Mouse (Mus musculus): ENCODE results near the gene Cpm. TPM values are rescaled to one million over a fixed set of nuclear protein-coding genes. Genes with fewer than 3 reads are reported as not detected.

Gene Cpm
- polyA plus RNA-seq, 1 experiment from 2014 or later, result 50.7 TPM

DNA sequence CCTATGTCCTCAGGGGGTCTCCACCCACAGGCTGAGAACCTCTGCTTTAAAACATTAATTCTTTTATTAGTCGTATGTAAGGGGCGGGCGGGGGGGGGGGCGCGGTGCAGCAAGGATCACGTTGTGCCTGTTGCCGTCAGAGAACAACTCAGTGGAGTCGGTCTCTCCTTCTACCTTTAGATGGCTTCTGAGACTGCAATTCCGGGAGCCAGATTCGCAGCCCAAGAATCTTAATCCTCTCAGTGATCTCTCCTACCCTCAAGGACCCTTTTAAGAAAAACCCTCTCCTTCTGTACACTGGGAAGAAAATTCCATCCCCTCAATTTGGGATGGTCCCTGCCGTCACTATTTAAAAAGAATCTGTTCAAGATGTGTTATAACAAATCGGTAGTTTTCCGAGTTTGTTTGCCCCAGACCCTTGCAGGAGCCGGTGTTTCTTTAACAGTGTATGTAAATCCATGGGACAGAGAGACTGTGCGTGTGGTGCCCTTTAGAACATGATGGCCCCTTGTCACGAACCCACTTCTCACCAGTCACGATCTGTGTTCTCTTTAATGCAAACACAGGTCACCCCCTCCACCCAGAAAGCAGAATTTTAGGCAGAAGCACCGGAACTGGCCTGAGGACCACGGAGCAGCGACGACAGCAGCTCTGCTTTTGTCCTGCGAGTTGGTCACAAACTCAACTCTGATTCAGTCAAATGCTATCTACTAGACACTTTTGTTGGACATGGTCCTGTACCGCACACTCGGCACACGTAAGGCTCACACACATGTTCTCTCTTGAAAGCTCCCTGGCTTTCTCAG, 734 bp upstream of the Cpm start:
- 5% methylated on average over 25 of the region's 25 CpGs for WGBS
- H3K27ac ChIP-seq, result no peak overlapping the region
- ATAC-seq, result no peak; the same call in 1 of the 2 replicates

GRCm38 (mm10) chr10:117630176-117630575, 876 bp downstream of the Cpm start:
- Histone ChIP-seq H3K4me3 (replicated peaks) (peak overlapping the region; percentile 71), H3K27me3 (replicated peaks) (peaks cover 5% of the 10 kb centered on the region; the same call in 1 of the 2 replicates), H3K9ac (no peak overlapping the region), H3K36me3 (no peaks in the 10 kb centered on the region), H3K9me3 (no peaks in the 10 kb centered on the region), H3K4me1 (replicated peaks) (peaks cover 11% of the 10 kb centered on the region), H3K4me2 (replicated peaks) (peak overlapping the region; percentile 98), H3K27ac (no peak overlapping the region)
- WGBS, result 18% methylated on average over 8 of the region's 8 CpGs
- no peak for ATAC-seq

More for the DNA sequence above, 734 bp upstream of the Cpm start:
- Histone ChIP-seq H3K27me3 (replicated peaks) (peaks cover 5% of the 10 kb centered on the region; the same call in 1 of the 2 replicates), H3K9me3 (no peaks in the 10 kb centered on the region), H3K4me3 (replicated peaks) (peak overlapping the region; percentile 71), H3K4me1 (replicated peaks) (peaks cover 11% of the 10 kb centered on the region), H3K36me3 (no peaks in the 10 kb centered on the region), H3K4me2 (replicated peaks) (peak overlapping the region; percentile 98), H3K9ac (peak overlapping the region; percentile 56)

GRCm38 (mm10) chr10:117630810-117631209, 1.5 kb downstream of the Cpm start:
- peaks cover 11% of the 10 kb centered on the region for H3K4me1 ChIP-seq (replicated peaks)
- no peak overlapping the region for H3K9ac ChIP-seq
- peaks cover 5% of the 10 kb centered on the region; the same call in 1 of the 2 replicates for H3K27me3 ChIP-seq (replicated peaks)
- 61% methylated on average over 2 of the region's 2 CpGs for WGBS
- H3K4me2 ChIP-seq (replicated peaks), result peak overlapping the region; percentile 98
- H3K9me3 ChIP-seq, result no peaks in the 10 kb centered on the region
- no peaks in the 10 kb centered on the region for H3K36me3 ChIP-seq
- H3K27ac ChIP-seq, result no peak overlapping the region
- H3K4me3 ChIP-seq (replicated peaks), result peak overlapping the region; percentile 71; the same call in 1 of the 2 replicates
- ATAC-seq, result no peak

GRCm38 (mm10) chr10:117631562-117632259, 2.4 kb downstream of the Cpm start:
- H3K4me3 ChIP-seq (replicated peaks), result no peak overlapping the region
- peaks cover 11% of the 10 kb centered on the region for H3K4me1 ChIP-seq (replicated peaks)
- H3K9me3 ChIP-seq, result no peaks in the 10 kb centered on the region
- peak overlapping the region; percentile 5; the same call in 1 of the 2 replicates for H3K4me2 ChIP-seq (replicated peaks)
- 73% methylated on average over 16 of the region's 16 CpGs for WGBS
- no peak overlapping the region for H3K9ac ChIP-seq
- peaks cover 5% of the 10 kb centered on the region; the same call in 1 of the 2 replicates for H3K27me3 ChIP-seq (replicated peaks)
- no peak overlapping the region for H3K27ac ChIP-seq
- no peaks in the 10 kb centered on the region for H3K36me3 ChIP-seq
- no peak for ATAC-seq

- Histone ChIP-seq H3K36me3 (no peaks in the 10 kb centered on the region), H3K9me3 (no peaks in the 10 kb centered on the region), H3K27me3 (replicated peaks) (peaks cover 5% of the 10 kb centered on the region; the same call in 1 of the 2 replicates), H3K4me2 (replicated peaks) (no peak overlapping the region), H3K9ac (no peak overlapping the region), H3K4me3 (replicated peaks) (no peak overlapping the region), H3K27ac (no peak overlapping the region), H3K4me1 (replicated peaks) (peaks cover 11% of the 10 kb centered on the region)
- WGBS, result 85% methylated on average over 4 of the region's 4 CpGs
- ATAC-seq, result no peak
Measured at GRCm38 (mm10) chr10:117632394-117632793, 3.1 kb downstream of the Cpm start.

- no peak overlapping the region for H3K4me3 ChIP-seq (replicated peaks)
- ATAC-seq, result no peak
Measured at GRCm38 (mm10) chr10:117633564-117634208, 4.4 kb downstream of the Cpm start.

DNA sequence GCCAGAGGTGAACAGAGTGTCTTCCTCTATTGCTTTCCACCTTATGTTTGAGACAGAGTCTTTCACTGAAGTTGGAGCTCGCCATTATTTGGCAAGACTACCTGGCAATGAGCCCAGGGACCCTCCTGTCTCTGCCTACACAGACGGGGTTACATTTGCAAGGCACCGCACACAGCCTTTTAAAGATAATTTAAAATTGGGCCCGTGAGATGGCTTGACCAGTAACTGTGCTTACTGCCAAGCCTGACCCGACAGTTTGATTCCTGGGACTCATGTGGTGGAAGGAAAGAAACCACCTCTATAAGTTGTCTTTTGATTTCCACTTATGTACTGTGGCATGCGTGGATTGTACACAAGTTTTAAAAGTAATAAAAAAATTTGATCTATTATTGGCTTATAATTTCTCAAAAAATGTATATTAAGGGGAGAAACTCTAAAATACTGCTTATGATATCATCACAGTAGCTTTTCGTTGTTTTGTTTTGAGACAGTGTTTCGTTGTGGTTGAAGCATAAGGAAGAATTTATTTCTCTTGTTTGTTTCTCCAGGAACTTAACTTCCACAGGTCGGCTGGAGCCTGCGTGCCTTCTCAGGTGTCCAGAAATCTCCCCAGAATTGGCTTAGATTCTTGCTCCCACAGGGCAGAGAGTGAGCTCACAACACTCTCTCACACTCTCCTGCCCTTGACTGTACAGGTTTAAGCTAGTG, 5.2 kb downstream of the Cpm start:
- no peak overlapping the region for H3K4me3 ChIP-seq (replicated peaks)
- WGBS, result 89% methylated on average over 10 of the region's 10 CpGs
- H3K4me2 ChIP-seq (replicated peaks), result no peak overlapping the region
- no peak overlapping the region for H3K27ac ChIP-seq
- no peak overlapping the region for H3K9ac ChIP-seq
- no peaks in the 10 kb centered on the region for H3K9me3 ChIP-seq
- H3K36me3 ChIP-seq, result no peaks in the 10 kb centered on the region
- no peak for ATAC-seq
- no peaks in the 10 kb centered on the region for H3K4me1 ChIP-seq (replicated peaks)
- H3K27me3 ChIP-seq (replicated peaks), result no peaks in the 10 kb centered on the region

More at GRCm38 (mm10) chr10:117633564-117634208, 4.4 kb downstream of the Cpm start:
- no peaks in the 10 kb centered on the region for H3K9me3 ChIP-seq
- no peaks in the 10 kb centered on the region for H3K27me3 ChIP-seq (replicated peaks)
- H3K36me3 ChIP-seq, result no peaks in the 10 kb centered on the region
- no peak overlapping the region for H3K4me2 ChIP-seq (replicated peaks)
- H3K27ac ChIP-seq, result no peak overlapping the region
- H3K4me1 ChIP-seq (replicated peaks), result peaks cover 5% of the 10 kb centered on the region
- no peak overlapping the region for H3K9ac ChIP-seq
- WGBS, result 85% methylated on average over 5 of the region's 5 CpGs

- no peaks in the 10 kb centered on the region for H3K4me1 ChIP-seq (replicated peaks)
Measured at GRCm38 (mm10) chr10:117635078-117635771, 5.9 kb downstream of the Cpm start.

DNA sequence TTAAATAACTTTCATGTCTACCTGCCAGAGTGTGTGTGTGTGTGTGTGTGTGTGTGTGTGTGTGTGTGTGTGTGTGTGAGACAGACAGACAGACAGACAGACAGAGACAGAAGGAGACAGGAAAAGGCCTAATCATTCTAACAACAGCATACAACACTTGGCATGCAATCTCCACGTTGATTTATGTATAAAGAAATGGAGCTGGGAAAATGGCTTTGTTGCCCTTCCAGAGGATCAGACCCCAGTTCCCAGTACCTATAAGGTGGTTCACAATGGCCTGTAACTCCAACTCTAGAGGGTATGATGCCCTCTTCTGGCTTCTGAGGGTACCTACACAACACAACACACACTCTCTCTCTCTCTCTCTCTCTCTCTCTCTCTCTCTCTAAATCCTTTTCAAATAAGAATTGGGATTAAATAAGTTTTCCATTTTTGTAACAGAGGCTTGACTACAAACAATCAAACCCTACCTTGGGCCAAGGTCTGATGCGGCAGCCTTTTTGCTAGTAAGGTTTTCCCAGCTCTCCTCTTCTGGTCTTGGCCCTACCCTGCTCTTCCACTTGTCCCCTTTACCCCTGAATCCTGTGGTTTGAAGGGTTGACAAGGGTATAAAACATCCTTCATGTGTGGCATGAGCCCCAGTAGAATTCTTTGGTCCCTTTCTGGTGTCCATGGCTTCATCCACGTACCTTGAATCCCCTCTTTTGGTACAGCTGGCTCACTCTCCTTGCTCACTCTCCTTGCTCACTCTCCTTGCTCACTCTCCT, 6.7 kb downstream of the Cpm start:
- Histone ChIP-seq H3K27ac (no peak overlapping the region), H3K36me3 (no peaks in the 10 kb centered on the region), H3K27me3 (replicated peaks) (no peaks in the 10 kb centered on the region), H3K4me2 (replicated peaks) (no peak overlapping the region), H3K9ac (no peak overlapping the region), H3K4me3 (replicated peaks) (no peak overlapping the region), H3K9me3 (no peaks in the 10 kb centered on the region), H3K4me1 (replicated peaks) (no peaks in the 10 kb centered on the region; the same call in 1 of the 2 replicates)
- ATAC-seq, result no peak
- 91% methylated on average over 3 of the region's 3 CpGs for WGBS

More at GRCm38 (mm10) chr10:117635078-117635771, 5.9 kb downstream of the Cpm start:
- ATAC-seq, result no peak
- H3K4me3 ChIP-seq (replicated peaks), result no peak overlapping the region
- no peaks in the 10 kb centered on the region for H3K9me3 ChIP-seq
- 93% methylated on average over 8 of the region's 8 CpGs for WGBS
- no peak overlapping the region for H3K9ac ChIP-seq
- no peaks in the 10 kb centered on the region for H3K27me3 ChIP-seq (replicated peaks)
- H3K4me2 ChIP-seq (replicated peaks), result no peak overlapping the region
- H3K27ac ChIP-seq, result no peak overlapping the region
- H3K36me3 ChIP-seq, result no peaks in the 10 kb centered on the region

- 73% methylated on average over 9 of the region's 9 CpGs for WGBS
- Histone ChIP-seq H3K4me3 (replicated peaks) (no peak overlapping the region), H3K27ac (no peak overlapping the region), H3K4me2 (replicated peaks) (no peak overlapping the region), H3K9me3 (no peaks in the 10 kb centered on the region), H3K36me3 (no peaks in the 10 kb centered on the region), H3K4me1 (replicated peaks) (peaks cover 3% of the 10 kb centered on the region; the same call in 1 of the 2 replicates), H3K27me3 (replicated peaks) (no peaks in the 10 kb centered on the region), H3K9ac (no peak overlapping the region)
- ATAC-seq, result no peak
Measured at GRCm38 (mm10) chr10:117637062-117637744, 7.9 kb downstream of the Cpm start.
